In genomic region chr13:99119941-99120340, GRCm38 (mm10) we compare ENCODE assay signal across 18 mouse cellular contexts.
"Had no signal": no experiment of that assay in that cellular context is flagged by ENCODE, and none has a peak within 500 bp of the region (broad histone marks: within the 10 kb centered on the region; RNA-seq: fewer than 3 reads in every experiment).

No protein-coding gene starts in this region.

- DNase-seq: layer of hippocampus, adult 9-11 months; liver, embryonic 13.5 days; lung, adult 2 months; lung, postnatal 14 days; lung, postnatal 4 days; retina, postnatal 1 day; right cerebral cortex, postnatal 25 days; spleen, adult 18-20 months; thymus, adult 2 months; thymus, postnatal 14 days; thymus, postnatal 4 days had no signal

- H3K4me2 ChIP-seq: liver, embryonic 13.5 days; midbrain, embryonic 13.5 days; neural tube, embryonic 13.5 days; stomach, embryonic 15.5 days had no signal

- H3K4me3 ChIP-seq: layer of hippocampus, adult 2 months; liver, embryonic 13.5 days; midbrain, embryonic 13.5 days; myocyte; neural tube, embryonic 13.5 days; stomach, embryonic 15.5 days had no signal

- ATAC-seq: intestine, postnatal 0 days; midbrain, embryonic 13.5 days; midbrain, embryonic 16.5 days had no signal

- H3K27me3 ChIP-seq: liver, embryonic 13.5 days; midbrain, embryonic 13.5 days; neural tube, embryonic 13.5 days; stomach, embryonic 15.5 days had no signal

- H3K9me3 ChIP-seq: liver, embryonic 13.5 days; midbrain, embryonic 13.5 days; neural tube, embryonic 13.5 days; stomach, embryonic 15.5 days had no signal

- H3K27ac ChIP-seq: layer of hippocampus, adult 2 months; liver, embryonic 13.5 days; midbrain, embryonic 13.5 days; neural tube, embryonic 13.5 days; stomach, embryonic 15.5 days had no signal

- H3K36me3 ChIP-seq: liver, embryonic 13.5 days; midbrain, embryonic 13.5 days; neural tube, embryonic 13.5 days; stomach, embryonic 15.5 days had no signal

- H3K9ac ChIP-seq: liver, embryonic 13.5 days; midbrain, embryonic 13.5 days; neural tube, embryonic 13.5 days; stomach, embryonic 15.5 days had no signal
